Mouse (Mus musculus): ENCODE results near the gene Gm42715. TPM values are rescaled to one million over a fixed set of nuclear protein-coding genes. Genes with fewer than 3 reads are reported as not detected.

Gene Gm42715
- polyA plus RNA-seq, 1 experiment from 2014 or later = 13.4 TPM

DNA sequence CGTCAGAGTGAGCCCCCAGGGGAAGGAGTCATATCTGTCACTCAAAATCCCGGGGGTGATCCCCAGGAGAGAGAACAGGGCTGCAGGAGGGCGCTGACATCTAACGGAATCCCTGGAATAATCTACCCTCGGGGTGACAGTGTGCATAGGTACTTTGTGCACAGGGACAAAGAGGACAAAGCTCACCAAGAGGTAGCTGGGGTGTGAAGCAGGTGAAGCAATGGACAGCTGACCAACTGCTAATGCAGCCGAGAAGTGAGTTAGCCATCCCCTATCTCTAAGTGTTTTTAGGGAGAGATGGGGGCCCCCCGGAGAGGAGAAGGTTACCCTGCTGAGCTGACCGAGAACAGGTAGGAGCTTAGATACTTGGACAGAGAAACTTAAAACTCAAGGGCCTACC lies 94.7 kb downstream of the Gm42715 start:
- H3K4me2 ChIP-seq = peak overlapping the region; percentile 59
- H3K36me3 ChIP-seq = peaks cover 31% of the 10 kb centered on the region
- H3K9me3 ChIP-seq = no peaks in the 10 kb centered on the region
- ATAC-seq (ENCODE audit: insufficient read depth, low FRiP score, low read depth) = no peak
- 23% methylated on average over 8 of the region's 8 CpGs for WGBS
- H3K4me1 ChIP-seq = peaks cover 9% of the 10 kb centered on the region
- H3K27ac ChIP-seq = no peak overlapping the region
- no peaks in the 10 kb centered on the region for H3K27me3 ChIP-seq (replicated peaks)
- H3K9ac ChIP-seq = peak overlapping the region; percentile 76
- peak overlapping the region; percentile 64 for H3K4me3 ChIP-seq (replicated peaks)

DNA sequence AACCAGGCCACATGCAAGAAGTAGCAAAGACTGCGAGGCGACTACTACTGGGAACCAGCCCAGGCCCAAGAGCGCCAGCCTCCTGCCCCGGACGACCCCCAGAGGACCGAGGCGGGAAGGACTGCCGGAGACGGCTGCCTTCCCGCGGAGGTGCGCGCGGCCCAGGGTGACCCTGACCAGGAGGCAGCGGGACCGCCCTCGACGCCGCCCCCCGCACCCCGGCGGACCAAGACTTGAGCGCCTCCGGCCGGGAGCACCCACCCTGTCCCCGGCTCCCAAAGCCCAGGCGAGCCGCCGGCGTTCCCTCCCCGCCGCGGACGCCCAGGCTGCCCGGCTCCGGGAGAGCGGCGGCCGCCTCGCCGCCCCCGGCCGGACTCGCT lies 95.1 kb downstream of the Gm42715 start:
- Histone ChIP-seq H3K4me3 (replicated peaks) (peak overlapping the region; percentile 64), H3K4me2 (peak overlapping the region; percentile 59), H3K9ac (peak overlapping the region; percentile 76), H3K9me3 (no peaks in the 10 kb centered on the region), H3K27me3 (replicated peaks) (no peaks in the 10 kb centered on the region), H3K4me1 (peaks cover 9% of the 10 kb centered on the region), H3K36me3 (peaks cover 31% of the 10 kb centered on the region), H3K27ac (peak overlapping the region; percentile 62)
- WGBS = under 1% methylated on average over 41 of the region's 44 CpGs
- peak; percentile 61 for ATAC-seq (ENCODE audit: insufficient read depth, low FRiP score, low read depth)

DNA sequence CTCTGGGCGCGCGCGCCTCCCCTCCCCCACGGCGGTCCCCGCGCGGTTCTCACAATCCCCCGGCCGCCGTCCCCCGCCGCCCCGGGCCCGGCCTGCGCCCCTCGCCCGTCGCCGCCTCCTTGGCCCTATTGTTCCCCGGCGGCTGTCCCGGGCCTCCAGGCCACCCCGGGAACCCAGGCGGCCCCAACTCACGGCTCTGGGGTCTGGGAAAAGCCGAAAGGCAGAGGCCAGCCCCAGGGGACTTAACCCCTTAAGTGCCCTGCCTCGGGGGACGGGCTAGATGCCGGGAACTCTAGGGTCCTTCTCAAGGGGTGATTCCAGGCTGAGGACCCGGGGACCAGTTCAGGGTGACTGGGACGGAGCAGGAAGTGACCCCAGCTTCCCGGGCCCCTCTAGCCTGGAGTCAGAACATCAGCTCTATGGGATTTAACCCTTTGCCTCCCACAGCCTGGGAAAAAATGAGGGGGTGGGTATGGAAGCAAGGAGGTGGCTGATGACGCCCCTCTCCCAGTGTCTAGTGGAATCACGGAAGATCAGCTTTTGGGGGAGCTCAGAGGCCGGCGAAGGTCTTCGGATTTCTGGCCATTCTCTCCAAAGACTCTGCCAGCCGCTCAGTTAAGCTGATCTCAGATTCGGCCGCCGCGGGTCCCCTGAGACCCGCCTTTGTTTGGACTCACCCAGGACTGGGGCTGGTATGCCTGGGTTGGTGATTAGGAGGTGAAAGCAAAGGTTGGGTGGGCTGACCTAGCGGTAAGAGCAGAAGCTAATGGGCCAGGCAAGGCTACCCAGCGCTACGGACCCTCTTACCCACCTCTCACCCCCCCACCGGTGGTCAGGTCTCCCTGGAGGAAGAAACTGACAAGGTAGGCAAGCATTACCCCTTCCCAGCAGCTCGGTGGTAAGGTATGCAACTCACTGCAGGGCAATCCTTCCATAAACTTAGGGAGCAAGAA lies 95.8 kb downstream of the Gm42715 start, which contains the start of gene Zfp629:
Zfp629 (minus strand) TSS at position 907 of the 953 bp plus-strand sequence.
- H3K4me1 ChIP-seq = peaks cover 9% of the 10 kb centered on the region
- peak within 1 kb of the TSS; percentile 59 for H3K4me2 ChIP-seq
- peaks cover 27% of the 10 kb centered on the region for H3K36me3 ChIP-seq
- H3K4me3 ChIP-seq (replicated peaks) = peak within 1 kb of the TSS; percentile 64
- WGBS = under 1% methylated on average over 37 of the region's 50 CpGs
- no peaks in the 10 kb centered on the region for H3K27me3 ChIP-seq (replicated peaks)
- peak within 1 kb of the TSS; percentile 76 for H3K9ac ChIP-seq
- no peaks in the 10 kb centered on the region for H3K9me3 ChIP-seq
- H3K27ac ChIP-seq = peak within 1 kb of the TSS; percentile 62
- ATAC-seq (ENCODE audit: insufficient read depth, low FRiP score, low read depth) = peak; percentile 74

DNA sequence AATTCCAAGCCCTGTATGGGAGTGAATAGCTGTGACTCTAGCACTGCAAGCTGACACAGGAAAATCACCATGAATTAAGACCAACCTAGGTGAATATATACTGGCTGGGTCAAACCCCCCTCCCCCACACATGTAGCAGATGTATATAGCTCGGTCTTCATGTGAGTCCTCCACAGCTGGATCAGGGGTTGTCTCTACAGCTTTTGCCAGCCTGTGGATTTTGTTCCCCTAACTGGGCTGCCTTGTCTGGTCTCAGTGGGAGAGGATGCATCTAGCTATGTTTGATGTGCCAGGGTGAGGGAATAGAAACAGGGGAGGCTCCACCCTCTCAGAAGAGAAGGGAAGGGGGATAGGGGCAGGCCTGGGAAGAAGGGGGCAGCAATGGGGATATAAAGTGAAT lies 97.0 kb downstream of the Gm42715 start:
- peaks cover 15% of the 10 kb centered on the region for H3K36me3 ChIP-seq
- H3K9ac ChIP-seq = no peak overlapping the region
- H3K4me1 ChIP-seq = peaks cover 9% of the 10 kb centered on the region
- no peaks in the 10 kb centered on the region for H3K27me3 ChIP-seq (replicated peaks)
- no peak overlapping the region for H3K4me3 ChIP-seq (replicated peaks)
- no peak overlapping the region for H3K4me2 ChIP-seq
- no peaks in the 10 kb centered on the region for H3K9me3 ChIP-seq
- H3K27ac ChIP-seq = no peak overlapping the region
- 69% methylated on average over 1 of the region's 1 CpGs for WGBS
- no peak for ATAC-seq (ENCODE audit: insufficient read depth, low FRiP score, low read depth)

Small RNA genes lying within 50 kb of the gene (microRNA-seq; reads per million reads assigned to microRNA genes)
- gene Gm47278 (not detected), gene Mir7060 (not detected)

Other genes with a start within 250 kb of the Gm42715 start
- gene Sephs2, start 245.5 kb upstream of the Gm42715 start, polyA plus RNA-seq (2015; fragmentation: Nextera tagmentation; extraction: Ambion mirVana) = 139 and 163 TPM in 2 replicates
- gene Itgal, start 223.3 kb upstream of the Gm42715 start, polyA plus RNA-seq (2015; fragmentation: Nextera tagmentation; extraction: Ambion mirVana) = 2.7 TPM in 2 replicates
- 13.1 and 17.4 TPM in 2 replicates for gene Zfp768, start 174.0 kb upstream of the Gm42715 start, polyA plus RNA-seq (2015; fragmentation: Nextera tagmentation; extraction: Ambion mirVana)
- gene Zfp747, start 143.5 kb upstream of the Gm42715 start, polyA plus RNA-seq (2015; fragmentation: Nextera tagmentation; extraction: Ambion mirVana) = 9.0 and 9.6 TPM in 2 replicates
- 5.5 and 6.3 TPM in 2 replicates for gene 9130019O22Rik, start 132.4 kb upstream of the Gm42715 start, polyA plus RNA-seq (2015; fragmentation: Nextera tagmentation; extraction: Ambion mirVana)
- 6.3 and 6.5 TPM in 2 replicates for gene E430018J23Rik, start 126.0 kb upstream of the Gm42715 start, polyA plus RNA-seq (2015; fragmentation: Nextera tagmentation; extraction: Ambion mirVana)
- 7.6 and 8.8 TPM in 2 replicates for gene Zfp764, start 112.8 kb upstream of the Gm42715 start, polyA plus RNA-seq (2015; fragmentation: Nextera tagmentation; extraction: Ambion mirVana)
- 22.0 and 23.6 TPM in 2 replicates for gene Zfp688, start 97.5 kb upstream of the Gm42715 start, polyA plus RNA-seq (2015; fragmentation: Nextera tagmentation; extraction: Ambion mirVana)
- 5.7 and 7.2 TPM in 2 replicates for gene Zfp689, start 70.4 kb upstream of the Gm42715 start, polyA plus RNA-seq (2015; fragmentation: Nextera tagmentation; extraction: Ambion mirVana)
- 38.6 and 38.8 TPM in 2 replicates for gene Prr14, start 60.0 kb upstream of the Gm42715 start, polyA plus RNA-seq (2015; fragmentation: Nextera tagmentation; extraction: Ambion mirVana)
- gene Fbrs, start 40.4 kb upstream of the Gm42715 start, polyA plus RNA-seq (2015; fragmentation: Nextera tagmentation; extraction: Ambion mirVana) = 12.2 and 13.8 TPM in 2 replicates
- gene Srcap, start 7.6 kb upstream of the Gm42715 start, polyA plus RNA-seq (2015; fragmentation: Nextera tagmentation; extraction: Ambion mirVana) = 49.7 and 55.4 TPM in 2 replicates
- gene Tmem265, start 41.8 kb downstream of the Gm42715 start, polyA plus RNA-seq (2015; fragmentation: Nextera tagmentation; extraction: Ambion mirVana) = 5.6 and 6.0 TPM in 2 replicates
- 37.1 and 37.5 TPM in 2 replicates for gene Phkg2, start 53.8 kb downstream of the Gm42715 start, polyA plus RNA-seq (2015; fragmentation: Nextera tagmentation; extraction: Ambion mirVana)
- gene Ccdc189, start 69.0 kb downstream of the Gm42715 start, polyA plus RNA-seq (2015; fragmentation: Nextera tagmentation; extraction: Ambion mirVana) = 5.8 and 7.2 TPM in 2 replicates
- gene Rnf40, start 69.2 kb downstream of the Gm42715 start, polyA plus RNA-seq (2015; fragmentation: Nextera tagmentation; extraction: Ambion mirVana) = 37.8 and 42.0 TPM in 2 replicates
- 9.4 and 10.3 TPM in 2 replicates for gene Zfp629, start 96.2 kb downstream of the Gm42715 start, polyA plus RNA-seq (2015; fragmentation: Nextera tagmentation; extraction: Ambion mirVana)
- 59.3 and 63.4 TPM in 2 replicates for gene Bcl7c, start 189.3 kb downstream of the Gm42715 start, polyA plus RNA-seq (2015; fragmentation: Nextera tagmentation; extraction: Ambion mirVana)
- 15.6 and 17.0 TPM in 2 replicates for gene Ctf1, start 193.2 kb downstream of the Gm42715 start, polyA plus RNA-seq (2015; fragmentation: Nextera tagmentation; extraction: Ambion mirVana)
- gene Ctf2, start 212.6 kb downstream of the Gm42715 start, polyA plus RNA-seq (2015; fragmentation: Nextera tagmentation; extraction: Ambion mirVana) = 0.24 and 0.26 TPM in 2 replicates
- gene Fbxl19, start 225.0 kb downstream of the Gm42715 start, polyA plus RNA-seq (2015; fragmentation: Nextera tagmentation; extraction: Ambion mirVana) = 3.8 and 4.8 TPM in 2 replicates